Mouse (Mus musculus): ENCODE measurements at regions not wholly inside any gene's neighbourhood (a gene's known extent, or its start where the extent isn't known, plus 50 kb on each side); places are given as distances from the start of the nearest gene placed in this dataset.

GRCm38 (mm10) chr12:106871481-106871880 is 617.0 kb upstream of the 3110018I06Rik start:
- WGBS (ENCODE audit: insufficient replicate concordance): 69% methylated on average over 11 of the region's 11 CpGs
- TF ChIP-seq EP300 (IDR thresholded peaks at IDR 0.05; ENCODE audit: low read depth): no peak
- no peak for TF ChIP-seq CTCF (IDR thresholded peaks at IDR 0.05; ENCODE audit: low read depth)
- ATAC-seq (no peak), DNase-seq (no peak)
- Histone ChIP-seq H3K36me3 (replicated peaks; ENCODE audit: insufficient read depth, low read length) (no peaks in the 10 kb centered on the region), H3K4me3 (ENCODE audit: low read depth, low read length) (no peak overlapping the region), H3K4me2 (ENCODE audit: low read depth, low read length) (no peak overlapping the region), H3K27me3 (ENCODE audit: insufficient read depth, low read length) (no peaks in the 10 kb centered on the region), H3K27ac (ENCODE audit: low read depth) (no peak overlapping the region), H3K4me1 (ENCODE audit: insufficient read depth) (no peaks in the 10 kb centered on the region), H3K9ac (replicated peaks) (no peak overlapping the region), H3K9me3 (ENCODE audit: low read length) (no peaks in the 10 kb centered on the region)

DNA sequence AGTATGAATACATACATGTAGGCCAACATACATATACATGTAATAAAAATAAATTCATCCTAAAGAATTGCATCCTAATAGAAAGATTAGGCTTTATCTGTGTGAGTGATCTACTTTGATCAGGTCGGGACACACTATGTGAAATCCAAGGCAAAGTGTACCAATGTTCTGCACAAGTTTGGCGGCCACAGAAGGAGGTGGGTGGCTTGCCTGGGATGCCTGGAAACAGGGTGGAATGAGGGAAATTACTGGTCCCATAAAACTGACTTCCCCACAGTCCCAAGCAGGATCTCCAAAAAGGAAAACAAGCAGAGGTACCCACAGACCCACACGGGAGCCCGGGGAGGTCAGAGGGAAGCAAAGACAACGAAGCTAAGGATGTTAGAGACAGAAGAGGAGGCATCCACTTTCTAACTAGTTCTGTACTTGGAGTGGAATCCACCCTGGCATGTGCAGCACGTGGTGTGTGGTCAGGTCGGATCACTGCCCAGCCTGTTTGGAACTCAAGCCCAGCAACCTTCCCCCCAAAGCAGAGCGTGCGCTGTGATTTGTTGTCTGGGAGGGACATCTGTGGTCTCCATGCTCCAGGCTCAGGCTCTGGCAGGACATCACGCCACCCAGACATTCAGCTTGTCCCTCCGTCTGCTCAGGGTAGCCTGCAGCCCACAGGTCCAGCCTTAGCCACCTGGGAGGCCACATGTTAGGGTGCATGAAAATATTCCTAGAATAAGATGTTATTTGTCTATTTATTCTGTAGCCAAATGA is 615.3 kb upstream of the 3110018I06Rik start:
- Histone ChIP-seq H3K4me2 (ENCODE audit: low read depth, low read length) (no peak overlapping the region), H3K4me3 (ENCODE audit: low read depth, low read length) (no peak overlapping the region), H3K9me3 (ENCODE audit: low read length) (no peaks in the 10 kb centered on the region), H3K9ac (replicated peaks) (no peak overlapping the region), H3K4me1 (ENCODE audit: insufficient read depth) (no peaks in the 10 kb centered on the region), H3K36me3 (replicated peaks; ENCODE audit: insufficient read depth, low read length) (no peaks in the 10 kb centered on the region), H3K27ac (ENCODE audit: low read depth) (no peak overlapping the region), H3K27me3 (ENCODE audit: insufficient read depth, low read length) (no peaks in the 10 kb centered on the region)
- DNase-seq (no peak), ATAC-seq (no peak)
- TF ChIP-seq EP300 (IDR thresholded peaks at IDR 0.05; ENCODE audit: low read depth): no peak
- TF ChIP-seq CTCF (IDR thresholded peaks at IDR 0.05; ENCODE audit: low read depth): no peak
- WGBS (ENCODE audit: insufficient replicate concordance): 74% methylated on average over 11 of the region's 11 CpGs

DNA sequence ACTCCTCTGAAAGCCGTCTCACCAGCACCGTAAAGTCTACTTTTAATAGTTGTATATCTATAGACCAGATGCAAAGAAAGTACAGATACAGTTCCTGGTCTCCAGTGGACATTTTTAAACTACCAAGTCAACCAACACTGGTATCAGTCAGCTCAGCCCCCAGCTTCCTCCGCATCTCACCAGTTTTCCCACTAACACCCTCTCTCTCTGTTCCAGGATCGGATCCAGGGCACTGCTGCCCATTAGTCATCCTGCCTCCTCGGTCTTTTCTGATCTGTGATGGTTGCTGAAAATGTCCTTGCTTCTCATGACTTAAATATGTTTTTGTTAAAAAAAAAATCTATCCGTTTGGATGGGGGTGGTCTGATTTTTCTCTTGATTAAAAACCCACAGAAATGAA is 598.1 kb upstream of the 3110018I06Rik start:
- TF ChIP-seq EP300 (IDR thresholded peaks at IDR 0.05; ENCODE audit: low read depth) (no peak), CTCF (IDR thresholded peaks at IDR 0.05; ENCODE audit: low read depth) (no peak)
- no peak for DNase-seq
- Histone ChIP-seq H3K9ac (replicated peaks) (no peak overlapping the region), H3K36me3 (replicated peaks; ENCODE audit: insufficient read depth, low read length) (no peaks in the 10 kb centered on the region), H3K27ac (ENCODE audit: low read depth) (no peak overlapping the region), H3K4me3 (ENCODE audit: low read depth, low read length) (no peak overlapping the region), H3K4me2 (ENCODE audit: low read depth, low read length) (no peak overlapping the region), H3K9me3 (ENCODE audit: low read length) (no peaks in the 10 kb centered on the region), H3K27me3 (ENCODE audit: insufficient read depth, low read length) (no peaks in the 10 kb centered on the region), H3K4me1 (ENCODE audit: insufficient read depth) (no peaks in the 10 kb centered on the region)
- no peak for ATAC-seq
- WGBS (ENCODE audit: insufficient replicate concordance): 71% methylated on average over 6 of the region's 6 CpGs

GRCm38 (mm10) chr12:106894061-106894460 is 594.4 kb upstream of the 3110018I06Rik start:
- no peaks in the 10 kb centered on the region for H3K9me3 ChIP-seq (ENCODE audit: low read length)
- H3K9ac ChIP-seq (replicated peaks): no peak overlapping the region
- H3K4me1 ChIP-seq (ENCODE audit: insufficient read depth): no peaks in the 10 kb centered on the region
- no peak for DNase-seq
- no peak for ATAC-seq
- no peak overlapping the region for H3K4me3 ChIP-seq (ENCODE audit: low read depth, low read length)
- WGBS (ENCODE audit: insufficient replicate concordance): 83% methylated on average over 1 of the region's 1 CpGs
- H3K36me3 ChIP-seq (replicated peaks; ENCODE audit: insufficient read depth, low read length): no peaks in the 10 kb centered on the region
- H3K27ac ChIP-seq (ENCODE audit: low read depth): no peak overlapping the region
- H3K4me2 ChIP-seq (ENCODE audit: low read depth, low read length): no peak overlapping the region
- no peaks in the 10 kb centered on the region for H3K27me3 ChIP-seq (ENCODE audit: insufficient read depth, low read length)
- no peak for TF ChIP-seq EP300 (IDR thresholded peaks at IDR 0.05; ENCODE audit: low read depth)
- TF ChIP-seq CTCF (IDR thresholded peaks at IDR 0.05; ENCODE audit: low read depth): no peak

DNA sequence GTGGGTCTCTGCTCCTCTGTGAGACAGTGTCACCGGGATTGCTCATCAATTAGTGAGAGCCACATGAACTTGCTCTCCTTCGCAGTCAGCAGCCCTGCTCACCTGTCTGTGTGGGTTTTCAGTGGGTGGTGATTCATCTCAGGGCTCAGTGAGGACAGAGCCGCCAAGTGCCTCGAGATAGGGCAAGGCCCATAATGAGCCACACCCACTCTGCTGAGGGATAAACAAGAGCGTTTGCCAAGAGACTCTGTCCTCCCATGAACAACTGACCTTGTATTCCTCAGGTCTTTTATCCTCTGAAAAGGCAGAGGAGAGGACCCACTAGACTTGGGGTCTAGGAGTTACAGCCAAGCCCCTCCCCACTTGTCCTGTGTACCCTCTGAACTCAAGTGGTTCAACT is 584.2 kb upstream of the 3110018I06Rik start:
- DNase-seq (no peak), ATAC-seq (no peak)
- Histone ChIP-seq H3K9ac (replicated peaks) (no peak overlapping the region), H3K36me3 (replicated peaks; ENCODE audit: insufficient read depth, low read length) (no peaks in the 10 kb centered on the region), H3K27ac (ENCODE audit: low read depth) (no peak overlapping the region), H3K4me2 (ENCODE audit: low read depth, low read length) (no peak overlapping the region), H3K4me1 (ENCODE audit: insufficient read depth) (no peaks in the 10 kb centered on the region), H3K9me3 (ENCODE audit: low read length) (no peaks in the 10 kb centered on the region), H3K4me3 (ENCODE audit: low read depth, low read length) (no peak overlapping the region), H3K27me3 (ENCODE audit: insufficient read depth, low read length) (no peaks in the 10 kb centered on the region)
- WGBS (ENCODE audit: insufficient replicate concordance): 66% methylated on average over 5 of the region's 5 CpGs
- TF ChIP-seq CTCF (IDR thresholded peaks at IDR 0.05; ENCODE audit: low read depth): no peak
- no peak for TF ChIP-seq EP300 (IDR thresholded peaks at IDR 0.05; ENCODE audit: low read depth)

- Histone ChIP-seq H3K36me3 (replicated peaks; ENCODE audit: insufficient read depth, low read length) (no peaks in the 10 kb centered on the region), H3K27ac (ENCODE audit: low read depth) (no peak overlapping the region), H3K9me3 (ENCODE audit: low read length) (no peaks in the 10 kb centered on the region), H3K4me1 (ENCODE audit: insufficient read depth) (no peaks in the 10 kb centered on the region), H3K4me3 (ENCODE audit: low read depth, low read length) (no peak overlapping the region), H3K9ac (replicated peaks) (no peak overlapping the region), H3K27me3 (ENCODE audit: insufficient read depth, low read length) (no peaks in the 10 kb centered on the region), H3K4me2 (ENCODE audit: low read depth, low read length) (no peak overlapping the region)
- no peak for ATAC-seq
- no peak for DNase-seq
- no peak for TF ChIP-seq EP300 (IDR thresholded peaks at IDR 0.05; ENCODE audit: low read depth)
- TF ChIP-seq CTCF (IDR thresholded peaks at IDR 0.05; ENCODE audit: low read depth): no peak
- 47% methylated on average over 3 of the region's 3 CpGs for WGBS (ENCODE audit: insufficient replicate concordance)
Measured at GRCm38 (mm10) chr12:106912782-106913181, 575.6 kb upstream of the 3110018I06Rik start.

Measured in liver, postnatal 0 days (tissue).